Mouse (Mus musculus) stomach, adult 2 months (tissue): Measurements from ENCODE around the gene Nyap2. TPM values are rescaled to one million over a fixed set of nuclear protein-coding genes. Genes with fewer than 3 reads are reported as not detected.

ENCODE experiments used
- polyA plus RNA-seq: library from polyadenylated mRNA; depleted of rRNA; stranded (reverse); fragments of >200 nt; gene quantifications from 2 replicates; pipeline ENCODE4 v1.2.3, GENCODE M21; 2012; rRNA removed

Gene Nyap2
- 0.04 TPM in 1 of 2 replicates, not detected in the other for polyA plus RNA-seq

GRCm38 (mm10) chr1:81076831-81077664 is at the start of gene Nyap2:
TSS of gene Nyap2 (plus strand) at chr1:81076950.

